Mouse (Mus musculus) E14TG2a.4 (cell line): ENCODE measurements around the gene Ubqln1.

Experiments
- CTCF ChIP-seq: conservative IDR thresholded peaks from 2 replicates; pipeline ENCODE4 v1.5.1; 2014; ENCODE audit warnings: low read length
- NANOG ChIP-seq: IDR thresholded peaks from 2 replicates; pipeline ENCODE4 v1.6.1; 2014; ENCODE audit warnings: borderline replicate concordance, low read length, mixed read lengths

DNA sequence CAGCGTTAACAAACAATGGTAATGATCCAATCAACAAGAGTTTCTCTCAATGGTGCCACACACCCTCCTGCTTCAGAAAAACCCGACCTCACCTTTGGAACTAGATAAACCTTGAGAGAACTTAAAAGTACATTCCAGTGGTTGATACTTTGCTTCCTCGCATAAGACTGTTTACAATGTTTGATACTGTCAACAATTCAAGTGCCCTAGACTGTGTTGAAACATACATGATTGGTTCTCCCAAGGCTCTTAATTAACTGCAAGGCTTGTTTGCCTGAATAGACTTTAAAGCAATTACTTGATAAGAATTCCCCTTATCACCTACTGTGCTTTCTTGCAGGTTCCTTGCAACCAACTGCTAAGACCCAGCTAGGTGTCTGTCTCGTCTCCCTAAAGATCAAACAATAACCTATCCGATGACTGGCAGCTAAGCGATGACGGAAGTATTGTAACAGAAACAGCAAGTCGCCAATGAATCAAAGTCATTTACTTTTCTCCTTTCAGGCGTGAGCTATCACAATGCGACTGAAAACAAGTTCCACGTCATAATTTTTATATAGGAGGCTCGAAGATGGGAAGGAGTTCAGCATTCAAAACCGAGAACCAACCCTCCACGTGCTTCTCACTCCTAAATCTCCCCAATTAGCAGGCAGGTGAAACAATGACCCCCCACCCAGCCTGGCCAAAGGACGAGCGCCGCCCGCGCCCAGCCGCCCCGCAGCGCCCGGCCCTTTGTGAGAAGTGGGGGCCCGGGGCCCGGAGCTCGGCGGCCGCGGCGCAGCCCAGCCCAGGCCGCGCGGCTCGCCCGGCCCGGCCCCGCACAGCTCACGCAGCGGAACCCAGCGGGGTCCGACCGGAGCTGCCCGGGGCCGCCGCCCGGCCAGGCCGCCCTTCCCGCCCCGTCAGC, 854 bp downstream of the Ubqln1 start:
- TF ChIP-seq CTCF (no peak), NANOG (0 out of 2 replicates have a peak, but pooled peaks have one; percentile 9)
